Mouse (Mus musculus) lung, adult 2 months (tissue): Measurements from ENCODE around the gene Sh3pxd2a.

Source experiments
- CTCF ChIP-seq: fragments of 200-500 bp; IDR thresholded peaks from 2 replicates; pipeline ENCODE4 v1.5.1; 2011; ENCODE audit warnings: mild to moderate bottlenecking, low read length, control low read depth; ENCODE audit not compliant: insufficient read depth
- POLR2A ChIP-seq: fragments of 200-500 bp; IDR thresholded peaks from 2 replicates; pipeline ENCODE4 v1.6.1; 2011; ENCODE audit warnings: low read depth, mild to moderate bottlenecking, control low read depth, low read length, borderline replicate concordance; ENCODE audit errors: extremely low read depth

DNA sequence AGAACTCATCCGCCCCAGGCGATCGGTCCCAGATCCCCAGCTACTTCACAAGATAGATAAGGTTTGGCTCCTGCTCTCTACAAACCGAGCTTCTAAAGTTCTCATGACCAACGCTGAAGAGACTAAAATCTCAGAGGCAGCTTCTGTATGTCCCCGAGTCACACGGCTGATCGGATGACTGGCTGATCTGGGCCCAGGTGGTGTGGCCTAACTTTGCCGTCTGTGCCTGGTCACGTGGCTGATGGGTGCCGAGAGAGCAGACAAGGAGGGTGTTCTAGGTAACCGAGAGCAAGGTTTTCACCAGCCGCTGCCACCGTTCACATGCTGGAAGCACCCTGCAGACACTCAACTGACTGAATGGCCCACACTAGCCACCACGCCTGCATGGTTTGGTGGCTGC lies 83.2 kb downstream of the Sh3pxd2a start:
- TF ChIP-seq CTCF (no peak), POLR2A (no peak)
